Mouse (Mus musculus) lung, embryonic 14.5 days (tissue): ENCODE measurements around the gene Spem1. TPM values are rescaled to one million over a fixed set of nuclear protein-coding genes. Genes with fewer than 3 reads are reported as not detected.
"Not testable (repeated sequence)": the region's sequence is repeated elsewhere in the genome, so short reads cannot be mapped to it uniquely, and the experiment has no call there.

Experiments used
- ATAC-seq: fragments of 200-750 bp; cut with Nextera tagmentation; 2 replicates; pipeline ENCODE4 v1.8.0; 2017; ENCODE audit warnings: mild to moderate bottlenecking, moderate TSS enrichment, moderate library complexity; ENCODE audit not compliant: insufficient read depth
- DNase-seq: peaks from one replicate; pipeline ENCODE4 v3.0.0-alpha.2; 2015
- H3K27ac ChIP-seq: fragments of 300-500 bp; sonication (generic); 2 replicates; pipeline ENCODE4 v1.5.1; 2014; ENCODE audit warnings: low read depth, mild to moderate bottlenecking, moderate library complexity
- H3K27me3 ChIP-seq: fragments of 300-500 bp; sonication (generic); 2 replicates; pipeline ENCODE4 v1.6.1; 2014; ENCODE audit warnings: low read length, control low read depth; ENCODE audit not compliant: insufficient read depth
- H3K36me3 ChIP-seq: fragments of 300-500 bp; sonication (generic); 2 replicates; pipeline ENCODE4 v1.6.1; 2014; ENCODE audit warnings: control low read depth; ENCODE audit not compliant: insufficient read depth
- H3K4me1 ChIP-seq: fragments of 300-500 bp; sonication (generic); 2 replicates; pipeline ENCODE4 v1.6.1; 2014; ENCODE audit warnings: antibody characterized with exemption, control low read depth; ENCODE audit not compliant: insufficient read depth
- H3K4me2 ChIP-seq: fragments of 300-500 bp; sonication (generic); 2 replicates; pipeline ENCODE4 v1.6.1; 2014; ENCODE audit warnings: mild to moderate bottlenecking
- H3K4me3 ChIP-seq: fragments of 300-500 bp; sonication (generic); 2 replicates; pipeline ENCODE4 v1.5.1; 2014; ENCODE audit warnings: low read depth, low read length
- H3K9ac ChIP-seq: fragments of 300-500 bp; sonication (generic); 2 replicates; pipeline ENCODE4 v1.6.1; 2014
- H3K9me3 ChIP-seq: fragments of 300-500 bp; sonication (generic); 2 replicates; pipeline ENCODE4 v1.6.1; 2016; ENCODE audit warnings: low read depth, low read length, control low read depth
- CTCF ChIP-seq: IDR thresholded peaks from 2 replicates; pipeline ENCODE4 v1.5.1; 2016; ENCODE audit warnings: antibody characterized with exemption, low read depth
- WGBS: fragments of 180-500 bp; shearing (Covaris S2); extraction: QIAGEN DNeasy Blood & Tissue Kit; methylation state at CpG from one replicate; pipeline ENCODE4 v1.1.7; 2014; 5-methylcytosine and 5-hydroxymethylcytosine counted together
- polyA plus RNA-seq: library from polyadenylated mRNA; unstranded; fragments of >200 nt; fragmentation: Nextera tagmentation; extraction: Ambion mirVana; gene quantifications from 2 replicates; pipeline ENCODE4 v1.2.1, GENCODE M21; 2014

Gene Spem1
- polyA plus RNA-seq = not detected in 2 replicates

GRCm38 (mm10) chr11:69822080-69822479 lies at the start of gene Spem1:
Gene Spem1, minus strand, starts transcription at chr11:69822180.
- Histone ChIP-seq H3K4me3 (no peak within 1 kb of the TSS), H3K27ac (no peak within 1 kb of the TSS), H3K4me1 (no peaks in the 10 kb centered on the region), H3K9ac (no peak within 1 kb of the TSS), H3K9me3 (peaks cover 7% of the 10 kb centered on the region; the same call in 1 of the 2 replicates), H3K27me3 (no peaks in the 10 kb centered on the region), H3K4me2 (no peak within 1 kb of the TSS), H3K36me3 (peaks cover 31% of the 10 kb centered on the region; the same call in 1 of the 2 replicates)
- 78% methylated on average over 3 of the region's 3 CpGs for WGBS
- no peak for ATAC-seq
- no peak for DNase-seq
- TF ChIP-seq CTCF = no peak

GRCm38 (mm10) chr11:69870289-69871069 lies 48.5 kb upstream of the Spem1 start:
- no peaks in the 10 kb centered on the region for H3K27me3 ChIP-seq
- ATAC-seq (no peak), DNase-seq (no peak)
- H3K27ac ChIP-seq = no peak overlapping the region
- no peak for TF ChIP-seq CTCF
- 82% methylated on average over 2 of the region's 2 CpGs for WGBS
- no peak overlapping the region for H3K4me2 ChIP-seq
- no peaks in the 10 kb centered on the region for H3K36me3 ChIP-seq
- no peaks in the 10 kb centered on the region for H3K9me3 ChIP-seq
- H3K4me1 ChIP-seq = no peaks in the 10 kb centered on the region
- no peak overlapping the region for H3K4me3 ChIP-seq
- H3K9ac ChIP-seq = no peak overlapping the region

- no peak overlapping the region for H3K27ac ChIP-seq
- no peak for TF ChIP-seq CTCF
- ATAC-seq = no peak
- H3K9me3 ChIP-seq = no peaks in the 10 kb centered on the region
- no peaks in the 10 kb centered on the region for H3K27me3 ChIP-seq
- no peaks in the 10 kb centered on the region for H3K4me1 ChIP-seq
- no peaks in the 10 kb centered on the region for H3K36me3 ChIP-seq
- no peak for DNase-seq
- WGBS = 56% methylated on average over 9 of the region's 9 CpGs
- H3K9ac ChIP-seq = no peak overlapping the region
- H3K4me3 ChIP-seq = no peak overlapping the region
- no peak overlapping the region for H3K4me2 ChIP-seq
Measured at GRCm38 (mm10) chr11:69867335-69867734, 45.4 kb upstream of the Spem1 start.

- TF ChIP-seq CTCF = no peak
- ATAC-seq (no peak), DNase-seq (no peak)
- Histone ChIP-seq H3K4me3 (no peak overlapping the region), H3K4me2 (no peak overlapping the region), H3K36me3 (no peaks in the 10 kb centered on the region), H3K9me3 (no peaks in the 10 kb centered on the region), H3K27ac (no peak overlapping the region), H3K4me1 (no peaks in the 10 kb centered on the region), H3K27me3 (no peaks in the 10 kb centered on the region), H3K9ac (no peak overlapping the region)
- 79% methylated on average over 9 of the region's 9 CpGs for WGBS
Measured at GRCm38 (mm10) chr11:69865561-69865960, 43.6 kb upstream of the Spem1 start.

GRCm38 (mm10) chr11:69864138-69864860 lies 42.3 kb upstream of the Spem1 start:
- H3K4me3 ChIP-seq = no peak overlapping the region
- WGBS = 40% methylated on average over 8 of the region's 8 CpGs
- H3K4me1 ChIP-seq = no peaks in the 10 kb centered on the region
- H3K4me2 ChIP-seq = no peak overlapping the region
- H3K36me3 ChIP-seq = no peaks in the 10 kb centered on the region
- H3K9ac ChIP-seq = no peak overlapping the region
- no peaks in the 10 kb centered on the region for H3K9me3 ChIP-seq
- H3K27ac ChIP-seq = no peak overlapping the region; the same call in 1 of the 2 replicates
- no peak for ATAC-seq
- TF ChIP-seq CTCF = no peak
- no peak for DNase-seq
- peaks cover under 1% of the 10 kb centered on the region; the same call in 1 of the 2 replicates for H3K27me3 ChIP-seq

- H3K9me3 ChIP-seq, H3K4me2 ChIP-seq, H3K9ac ChIP-seq, H3K36me3 ChIP-seq, ATAC-seq, H3K27me3 ChIP-seq, H3K4me1 ChIP-seq, H3K27ac ChIP-seq, H3K4me3 ChIP-seq, DNase-seq: not testable (repeated sequence)
- 54% methylated on average over 3 of the region's 3 CpGs for WGBS
Measured at GRCm38 (mm10) chr11:69863729-69864128, 41.7 kb upstream of the Spem1 start.
